Mouse (Mus musculus) forebrain, embryonic 16.5 days (tissue): ENCODE results near the gene Prokr1. TPM values are rescaled to one million over a fixed set of nuclear protein-coding genes. Genes with fewer than 3 reads are reported as not detected.
"Not testable (repeated sequence)": the region's sequence is repeated elsewhere in the genome, so short reads cannot be mapped to it uniquely, and the experiment has no call there.

ENCODE experiments used
- ATAC-seq: fragments of 200-750 bp; cut with Nextera tagmentation; 2 replicates; pipeline ENCODE4 v1.8.0; 2017; ENCODE audit warnings: mild to moderate bottlenecking, moderate library complexity
- H3K27ac ChIP-seq: fragments of 300-500 bp; sonication (generic); 2 replicates; pipeline ENCODE4 v1.5.1; 2014; ENCODE audit warnings: low read length, control low read depth
- H3K27me3 ChIP-seq: fragments of 300-500 bp; sonication (generic); replicated peaks from 2 replicates; pipeline ENCODE4 v1.6.1; 2014; ENCODE audit warnings: low read length; ENCODE audit not compliant: control insufficient read depth, insufficient read depth
- H3K36me3 ChIP-seq: fragments of 300-500 bp; sonication (generic); 2 replicates; pipeline ENCODE4 v1.6.1; 2014; ENCODE audit not compliant: control insufficient read depth, insufficient read depth
- H3K4me1 ChIP-seq: fragments of 300-500 bp; sonication (generic); replicated peaks from 2 replicates; pipeline ENCODE4 v1.6.1; 2014; ENCODE audit warnings: low read length; ENCODE audit not compliant: control insufficient read depth, insufficient read depth
- H3K4me2 ChIP-seq: fragments of 300-500 bp; sonication (generic); 2 replicates; pipeline ENCODE4 v1.6.1; 2014; ENCODE audit warnings: mild to moderate bottlenecking, low read length, control low read depth
- H3K4me3 ChIP-seq: fragments of 300-500 bp; sonication (generic); replicated peaks from 2 replicates; pipeline ENCODE4 v1.5.1; 2014; ENCODE audit warnings: mild to moderate bottlenecking, low read length, control low read depth
- H3K9ac ChIP-seq: fragments of 300-500 bp; sonication (generic); replicated peaks from 2 replicates; pipeline ENCODE4 v1.6.1; 2014; ENCODE audit warnings: low read depth, low read length, control low read depth
- H3K9me3 ChIP-seq: fragments of 300-500 bp; sonication (generic); 2 replicates; pipeline ENCODE4 v1.6.1; 2016; ENCODE audit warnings: low read length; ENCODE audit not compliant: control insufficient read depth
- WGBS: fragments of 180-500 bp; shearing (Covaris S2); extraction: QIAGEN DNeasy Blood & Tissue Kit; methylation state at CpG from one replicate; pipeline ENCODE4 v1.1.7; 2014; 5-methylcytosine and 5-hydroxymethylcytosine counted together
- polyA plus RNA-seq: library from polyadenylated mRNA; unstranded; fragments of >200 nt; fragmentation: Nextera tagmentation; extraction: Ambion mirVana; gene quantifications from 2 replicates; pipeline ENCODE4 v1.2.1, GENCODE M21; 2015

The Prokr1 gene
- polyA plus RNA-seq, result 2.5 and 4.3 TPM in 2 replicates

GRCm38 (mm10) chr6:87590394-87591281 is at the start of gene Prokr1:
Gene Prokr1, minus strand, starts transcription at chr6:87590743.
- Histone ChIP-seq H3K9ac (peak within 1 kb of the TSS; percentile 65), H3K27me3 (no peaks in the 10 kb centered on the region), H3K4me3 (peak within 1 kb of the TSS; percentile 67), H3K27ac (no peak within 1 kb of the TSS), H3K4me1 (peaks cover 18% of the 10 kb centered on the region), H3K36me3 (no peaks in the 10 kb centered on the region), H3K4me2 (peak within 1 kb of the TSS; percentile 85), H3K9me3 (no peaks in the 10 kb centered on the region)
- ATAC-seq, result peak; percentile 89
- WGBS, result under 1% methylated on average over 34 of the region's 34 CpGs

DNA sequence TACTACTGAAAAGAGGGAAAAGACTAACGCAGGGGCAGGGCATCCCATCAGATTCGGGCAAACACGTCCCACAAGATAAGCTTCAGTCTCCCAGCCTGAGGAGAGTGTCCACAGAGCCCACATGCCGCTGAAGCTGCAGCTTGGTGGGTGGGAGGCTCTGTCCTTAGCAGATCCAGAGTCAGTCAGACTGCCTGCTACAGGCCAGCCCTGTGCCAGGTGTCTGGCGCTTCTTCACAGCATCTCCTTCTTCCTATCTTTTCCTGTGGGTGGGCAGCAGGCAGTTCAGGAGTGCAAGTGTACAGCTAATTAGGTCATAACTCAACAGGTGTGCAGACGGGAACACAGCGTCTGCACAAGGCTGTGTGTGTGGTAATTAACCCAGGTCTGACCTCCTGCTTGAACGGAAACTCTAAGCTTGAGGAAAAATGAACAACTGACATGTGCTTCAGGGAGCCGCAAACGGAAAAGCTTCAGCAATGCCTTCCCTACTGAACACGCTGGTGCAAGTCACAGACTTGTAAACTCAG is 47.7 kb upstream of the Prokr1 start:
- 67% methylated on average over 11 of the region's 11 CpGs for WGBS
- no peaks in the 10 kb centered on the region for H3K9me3 ChIP-seq
- H3K9ac ChIP-seq, result no peak overlapping the region
- no peak overlapping the region for H3K4me3 ChIP-seq
- H3K4me1 ChIP-seq, result no peaks in the 10 kb centered on the region
- H3K36me3 ChIP-seq, result no peaks in the 10 kb centered on the region
- no peak overlapping the region for H3K27ac ChIP-seq
- ATAC-seq, result no peak
- no peak overlapping the region for H3K4me2 ChIP-seq
- no peaks in the 10 kb centered on the region for H3K27me3 ChIP-seq

DNA sequence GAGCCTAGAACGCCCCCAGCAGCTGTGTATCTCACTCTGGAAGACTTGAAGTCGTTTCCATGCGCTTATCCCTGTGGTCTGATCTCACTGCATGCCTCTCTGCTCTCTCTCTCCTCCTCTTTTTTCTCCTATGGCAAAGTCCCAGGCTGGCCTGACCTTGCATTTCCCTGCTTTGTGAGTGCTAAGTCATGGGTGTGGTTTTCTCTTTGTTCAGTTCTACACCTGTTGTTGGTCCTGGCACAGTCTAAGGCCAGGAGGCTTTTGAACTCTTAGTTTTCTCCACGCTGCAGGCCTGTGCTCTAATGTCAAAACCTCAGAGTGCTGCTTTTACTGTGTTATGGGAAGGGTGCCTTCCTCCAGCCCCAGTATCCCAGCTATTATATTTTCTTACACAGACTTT is 41.6 kb upstream of the Prokr1 start:
- Histone ChIP-seq H3K9me3 (no peaks in the 10 kb centered on the region), H3K4me2 (no peak overlapping the region), H3K4me3 (no peak overlapping the region), H3K9ac (no peak overlapping the region), H3K4me1 (no peaks in the 10 kb centered on the region), H3K27ac (no peak overlapping the region), H3K27me3 (no peaks in the 10 kb centered on the region), H3K36me3 (no peaks in the 10 kb centered on the region)
- ATAC-seq, result no peak
- WGBS, result 82% methylated on average over 4 of the region's 4 CpGs

DNA sequence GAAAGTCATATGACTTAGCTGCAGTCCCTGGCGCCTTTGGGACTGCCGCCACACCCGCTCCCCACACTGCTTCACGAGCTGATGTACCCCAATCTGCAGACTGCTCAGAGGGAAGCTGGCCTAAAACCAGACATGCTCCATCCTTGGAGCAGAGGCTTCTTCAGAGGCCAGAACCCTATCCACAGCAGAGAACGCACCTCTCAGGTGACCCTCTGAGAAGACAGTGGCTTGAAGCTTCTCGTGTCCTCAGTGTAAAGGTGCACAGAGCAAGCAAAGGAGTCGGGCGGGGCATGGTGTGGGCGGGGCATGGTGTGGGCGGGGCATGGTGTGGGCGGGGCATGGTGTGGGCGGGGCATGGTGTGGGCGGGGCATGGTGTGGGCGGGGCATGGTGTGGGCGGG is 38.4 kb upstream of the Prokr1 start:
- not testable (repeated sequence) for ATAC-seq, H3K36me3 ChIP-seq, H3K9ac ChIP-seq, H3K4me3 ChIP-seq, H3K27me3 ChIP-seq, H3K27ac ChIP-seq, H3K4me1 ChIP-seq, H3K9me3 ChIP-seq, H3K4me2 ChIP-seq
- 83% methylated on average over 15 of the region's 15 CpGs for WGBS

DNA sequence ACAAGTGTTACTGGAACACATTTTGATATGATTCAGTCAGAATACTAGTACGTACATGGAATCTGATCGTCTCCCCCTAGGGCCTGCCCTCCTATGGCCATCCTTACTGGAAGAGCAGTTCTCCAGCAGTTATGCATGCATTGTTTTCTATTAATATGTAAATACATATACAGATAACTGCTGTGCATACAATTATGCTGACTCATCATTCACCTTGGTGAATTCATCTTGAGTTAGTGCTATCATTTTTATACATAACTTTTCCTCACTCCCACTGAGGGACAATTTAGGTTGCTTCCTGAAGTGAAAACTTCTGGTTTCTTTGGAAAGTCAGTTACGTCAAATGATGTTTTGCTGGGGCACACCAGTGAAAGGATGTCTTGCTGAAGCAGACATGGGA is 32.6 kb upstream of the Prokr1 start:
- no peak for ATAC-seq
- no peaks in the 10 kb centered on the region for H3K9me3 ChIP-seq
- H3K4me2 ChIP-seq, result no peak overlapping the region
- no peaks in the 10 kb centered on the region for H3K36me3 ChIP-seq
- H3K4me3 ChIP-seq, result no peak overlapping the region
- WGBS, result 93% methylated on average over 3 of the region's 3 CpGs
- peaks cover 9% of the 10 kb centered on the region for H3K4me1 ChIP-seq
- no peak overlapping the region for H3K9ac ChIP-seq
- H3K27ac ChIP-seq, result no peak overlapping the region
- H3K27me3 ChIP-seq, result no peaks in the 10 kb centered on the region

- no peak overlapping the region for H3K4me3 ChIP-seq
- H3K9me3 ChIP-seq, result no peaks in the 10 kb centered on the region
- H3K4me1 ChIP-seq, result peaks cover 9% of the 10 kb centered on the region
- no peaks in the 10 kb centered on the region for H3K36me3 ChIP-seq
- 18% methylated on average over 3 of the region's 3 CpGs for WGBS
- no peak overlapping the region; the same call in 1 of the 2 replicates for H3K27ac ChIP-seq
- ATAC-seq, result peak; percentile 96
- H3K27me3 ChIP-seq, result no peaks in the 10 kb centered on the region
- H3K9ac ChIP-seq, result no peak overlapping the region
- no peak overlapping the region for H3K4me2 ChIP-seq
Measured at GRCm38 (mm10) chr6:87621281-87621680, 30.7 kb upstream of the Prokr1 start.

GRCm38 (mm10) chr6:87618021-87618420 is 27.5 kb upstream of the Prokr1 start:
- WGBS, result 70% methylated on average over 8 of the region's 8 CpGs
- Histone ChIP-seq H3K27ac (no peak overlapping the region), H3K27me3 (no peaks in the 10 kb centered on the region), H3K4me1 (peaks cover 17% of the 10 kb centered on the region), H3K4me3 (no peak overlapping the region), H3K36me3 (no peaks in the 10 kb centered on the region), H3K4me2 (no peak overlapping the region), H3K9ac (no peak overlapping the region), H3K9me3 (no peaks in the 10 kb centered on the region)
- ATAC-seq, result no peak

DNA sequence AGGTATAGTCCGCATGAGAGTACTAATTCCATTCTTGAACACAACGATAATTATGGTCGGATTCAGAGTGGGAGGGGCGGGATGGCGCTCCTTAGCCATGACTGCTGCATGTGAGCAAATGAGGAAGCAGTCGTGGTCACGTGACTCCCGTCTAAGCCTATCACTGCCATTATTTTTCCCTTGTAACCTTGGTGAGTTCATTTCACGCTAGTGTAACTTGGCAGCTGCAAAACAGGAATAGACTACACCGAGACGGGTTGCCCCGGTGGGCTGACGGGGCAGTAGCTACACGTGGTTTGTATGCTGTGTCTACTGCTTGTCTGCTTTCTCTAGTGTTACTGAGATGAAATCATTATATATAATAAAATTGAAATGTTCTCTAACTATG is 25.1 kb upstream of the Prokr1 start:
- Histone ChIP-seq H3K4me2 (peak overlapping the region; percentile 34), H3K27ac (peak overlapping the region; percentile 56; the same call in 1 of the 2 replicates), H3K36me3 (no peaks in the 10 kb centered on the region), H3K4me3 (peak overlapping the region; percentile 28), H3K9me3 (no peaks in the 10 kb centered on the region), H3K9ac (0 out of 2 replicates have a peak overlapping the region, but pooled peaks have one; percentile 5), H3K4me1 (peaks cover 8% of the 10 kb centered on the region), H3K27me3 (no peaks in the 10 kb centered on the region)
- 66% methylated on average over 14 of the region's 14 CpGs for WGBS
- peak; percentile 86 for ATAC-seq

GRCm38 (mm10) chr6:87614794-87615695 is 24.5 kb upstream of the Prokr1 start:
- WGBS, result 43% methylated on average over 11 of the region's 11 CpGs
- ATAC-seq, result peak; percentile 67
- Histone ChIP-seq H3K27ac (peak overlapping the region; percentile 56), H3K4me2 (peak overlapping the region; percentile 34), H3K4me3 (peak overlapping the region; percentile 28), H3K36me3 (no peaks in the 10 kb centered on the region), H3K9me3 (no peaks in the 10 kb centered on the region), H3K9ac (0 out of 2 replicates have a peak overlapping the region, but pooled peaks have one; percentile 5), H3K4me1 (peaks cover 8% of the 10 kb centered on the region), H3K27me3 (no peaks in the 10 kb centered on the region)
